Mouse (Mus musculus): ENCODE results near the gene Hist1h3a.

DNA sequence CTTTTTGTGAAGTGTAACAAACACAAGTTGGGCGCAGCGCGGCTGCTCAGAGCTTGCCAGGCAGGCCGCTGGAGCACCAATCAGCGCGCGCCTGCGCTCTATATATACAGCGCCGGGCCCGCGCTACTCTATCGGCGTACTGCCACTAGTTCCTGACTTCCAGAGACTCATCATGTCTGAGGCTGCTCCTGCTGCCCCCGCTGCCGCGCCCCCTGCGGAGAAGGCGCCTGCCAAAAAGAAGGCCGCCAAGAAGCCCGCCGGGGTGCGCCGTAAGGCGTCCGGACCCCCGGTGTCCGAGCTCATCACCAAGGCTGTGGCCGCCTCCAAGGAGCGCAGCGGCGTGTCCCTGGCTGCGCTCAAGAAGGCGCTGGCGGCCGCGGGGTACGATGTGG, 23.5 kb downstream of the Hist1h3a start, which contains the start of gene Hist1h1c:
- TF ChIP-seq CTCF (IDR thresholded peaks at IDR 0.05; ENCODE audit: control insufficient read depth, insufficient read depth, insufficient replicate concordance, low read depth, low read length) (no peak), POLR2A (IDR thresholded peaks at IDR 0.05; ENCODE audit: control insufficient read depth, low read depth, low read length) (peak; percentile 96)
